28 mouse cellular contexts compared by ENCODE assay signal in the genomic region with DNA sequence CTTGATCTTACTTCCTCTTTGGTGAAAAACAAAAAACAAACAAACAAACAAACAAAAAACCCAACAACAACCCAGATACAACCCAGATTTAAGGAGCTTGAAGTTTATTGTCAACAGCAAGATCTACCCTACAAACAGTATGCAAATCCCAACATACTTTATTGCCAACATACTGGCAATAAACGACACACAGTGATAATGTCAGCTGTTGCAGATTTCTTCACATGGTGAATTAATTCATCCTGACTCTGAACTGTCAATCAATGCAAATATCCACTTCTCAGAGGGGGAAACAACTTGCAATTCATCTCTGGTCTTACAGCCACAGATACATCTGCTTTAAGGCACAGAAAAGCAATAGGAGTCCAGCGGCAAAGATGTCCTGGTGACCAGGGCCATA.
"Had no signal": no experiment of that assay in that cellular context is flagged by ENCODE, and none has a peak within 500 bp of the region (broad histone marks: within the 10 kb centered on the region; RNA-seq: fewer than 3 reads in every experiment).

No protein-coding gene starts in this region.

- H3K4me3 ChIP-seq: gastrocnemius, adult 2 months; heart, embryonic 10.5 days; heart, embryonic 12.5 days; hindbrain, embryonic 10.5 days; hindbrain, embryonic 12.5 days; intestine, embryonic 15.5 days; layer of hippocampus, adult 2 months; left cerebral cortex, adult 2 months; limb, embryonic 10.5 days; limb, embryonic 12.5 days; liver, embryonic 13.5 days; liver, embryonic 15.5 days had no signal

- H3K27ac ChIP-seq: gastrocnemius, adult 2 months; heart, embryonic 10.5 days; hindbrain, embryonic 10.5 days; hindbrain, embryonic 12.5 days; hindbrain, embryonic 14.5 days; intestine, embryonic 15.5 days; layer of hippocampus, adult 2 months; left cerebral cortex, adult 2 months; limb, embryonic 10.5 days; limb, embryonic 12.5 days; liver, embryonic 13.5 days; liver, embryonic 15.5 days had no signal

- H3K9ac ChIP-seq: heart, embryonic 12.5 days; hindbrain, embryonic 12.5 days; hindbrain, embryonic 14.5 days; intestine, embryonic 15.5 days; limb, embryonic 12.5 days; liver, embryonic 13.5 days; liver, embryonic 15.5 days had no signal

- H3K4me2 ChIP-seq: heart, embryonic 12.5 days; hindbrain, embryonic 12.5 days; hindbrain, embryonic 14.5 days; intestine, embryonic 15.5 days; limb, embryonic 12.5 days; liver, embryonic 11.5 days; liver, embryonic 13.5 days; liver, embryonic 15.5 days had no signal

- ATAC-seq: hindbrain, embryonic 16.5 days; inflammation-experienced regulatory T-cells, adult 6 months; intestine, embryonic 15.5 days; intestine, postnatal 0 days had no signal

- H3K9me3 ChIP-seq: heart, embryonic 10.5 days; heart, embryonic 12.5 days; hindbrain, embryonic 10.5 days; hindbrain, embryonic 12.5 days; intestine, embryonic 15.5 days; limb, embryonic 10.5 days; limb, embryonic 12.5 days; liver, embryonic 13.5 days; liver, embryonic 15.5 days had no signal

- H3K4me1 ChIP-seq: hindbrain, embryonic 12.5 days; intestine, embryonic 15.5 days; limb, embryonic 10.5 days; limb, embryonic 12.5 days; liver, embryonic 13.5 days; liver, embryonic 15.5 days had no signal

- H3K27me3 ChIP-seq: heart, embryonic 12.5 days; hindbrain, embryonic 12.5 days; intestine, embryonic 15.5 days; limb, embryonic 12.5 days; liver, embryonic 13.5 days; liver, embryonic 15.5 days had no signal

- H3K36me3 ChIP-seq: heart, embryonic 10.5 days; heart, embryonic 12.5 days; hindbrain, embryonic 10.5 days; hindbrain, embryonic 12.5 days; intestine, embryonic 15.5 days; limb, embryonic 10.5 days; limb, embryonic 12.5 days; liver, embryonic 13.5 days; liver, embryonic 15.5 days had no signal

- DNase-seq: gastrocnemius, adult 2 months; gastrocnemius, postnatal 10 days; gastrocnemius, postnatal 25 days; heart, adult 18-20 months; heart, postnatal 10 days; heart, postnatal 4 days; kidney, adult 18-20 months; kidney, adult 8-10 months; kidney, postnatal 10 days; kidney, postnatal 25 days; kidney, postnatal 4 days; liver; liver, embryonic 13.5 days had no signal
